Mouse (Mus musculus): ENCODE measurements around the gene Snx25. TPM values are rescaled to one million over a fixed set of nuclear protein-coding genes. Genes with fewer than 3 reads are reported as not detected.

Snx25 gene
- polyA plus RNA-seq, 2 experiments: 4.2 to 4.3 TPM

DNA sequence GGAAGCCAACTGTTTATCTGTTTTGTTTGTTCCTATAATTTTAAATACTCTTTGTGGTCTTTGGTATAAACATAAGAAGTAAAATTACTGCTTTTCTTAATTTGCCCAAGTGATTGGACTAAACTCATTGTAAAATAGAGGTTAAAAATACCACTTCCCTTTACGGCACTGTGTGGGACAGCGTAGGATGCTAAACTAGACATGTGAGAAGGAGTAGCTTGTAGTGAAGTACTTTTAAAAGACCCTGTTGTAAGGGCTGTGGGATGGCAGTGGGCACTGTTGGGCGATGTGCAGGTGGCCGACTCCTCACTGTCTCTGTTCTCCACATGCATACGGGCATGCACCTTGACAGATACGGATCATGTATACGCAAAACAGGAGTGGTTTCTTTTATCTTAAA lies 28.2 kb upstream of the Snx25 start:
- H3K27ac ChIP-seq: no peak overlapping the region
- H3K4me3 ChIP-seq (ENCODE audit: insufficient read depth in 1 of 2, low read depth in 2 of 2, low read length in 2 of 2): no peak overlapping the region
- no peaks in the 10 kb centered on the region for H3K4me1 ChIP-seq (replicated peaks; ENCODE audit: control insufficient read depth in 2 of 2, insufficient read depth in 2 of 2, low read length in 1 of 2)
- ATAC-seq (ENCODE audit: insufficient read depth) (no peak), DNase-seq (ENCODE audit: low read depth in 3 of 3, low spot score in 3 of 3) (no peak)
- no peak overlapping the region for H3K9ac ChIP-seq (replicated peaks)
- WGBS (ENCODE audit: insufficient replicate concordance): 79% methylated on average over 7 of the region's 7 CpGs
- H3K36me3 ChIP-seq (replicated peaks; ENCODE audit: control insufficient read depth, insufficient read depth, low read depth): no peaks in the 10 kb centered on the region; the same call in 1 of the 2 replicates
- H3K9me3 ChIP-seq (ENCODE audit: control insufficient read depth, low read length): no peaks in the 10 kb centered on the region
- TF ChIP-seq EP300 (IDR thresholded peaks at IDR 0.05; ENCODE audit: low read depth): no peak
- no peak for TF ChIP-seq CTCF (IDR thresholded peaks at IDR 0.05; ENCODE audit: low read depth)
- H3K4me2 ChIP-seq (ENCODE audit: low read depth): no peak overlapping the region
- H3K27me3 ChIP-seq (ENCODE audit: control insufficient read depth, insufficient read depth, low read length): no peaks in the 10 kb centered on the region

DNA sequence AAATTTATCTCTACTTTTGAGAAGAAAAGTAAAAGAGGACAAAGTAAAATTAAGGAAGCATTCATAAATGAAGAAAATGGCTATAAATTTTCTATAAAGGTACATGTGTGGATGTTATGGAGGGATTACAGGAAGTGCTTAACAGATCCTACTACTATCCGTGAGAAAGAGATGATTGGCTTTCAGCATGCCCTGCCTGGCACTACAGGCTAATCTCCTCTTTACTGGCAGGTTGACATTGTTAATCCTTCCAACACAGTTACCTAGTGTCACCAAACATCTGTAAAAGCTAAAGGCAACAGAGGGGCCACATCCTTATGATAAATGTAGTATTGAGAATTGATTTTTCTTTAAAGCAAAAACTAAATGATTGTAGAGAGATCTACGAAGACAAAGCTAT lies 21.7 kb upstream of the Snx25 start:
- TF ChIP-seq EP300 (IDR thresholded peaks at IDR 0.05; ENCODE audit: low read depth) (no peak), CTCF (IDR thresholded peaks at IDR 0.05; ENCODE audit: low read depth) (no peak)
- Histone ChIP-seq H3K4me3 (ENCODE audit: insufficient read depth in 1 of 2, low read depth in 2 of 2, low read length in 2 of 2) (no peak overlapping the region), H3K9me3 (ENCODE audit: control insufficient read depth, low read length) (no peaks in the 10 kb centered on the region), H3K9ac (replicated peaks) (no peak overlapping the region), H3K36me3 (replicated peaks; ENCODE audit: control insufficient read depth, insufficient read depth, low read depth) (peaks cover 5% of the 10 kb centered on the region), H3K4me2 (ENCODE audit: low read depth) (no peak overlapping the region), H3K4me1 (replicated peaks; ENCODE audit: control insufficient read depth in 2 of 2, insufficient read depth in 2 of 2, low read length in 1 of 2) (peaks cover 0 to 5% of the 10 kb centered on the region in 2 experiments; a peak in 2 of 4 replicates), H3K27ac (no peak overlapping the region), H3K27me3 (ENCODE audit: control insufficient read depth, insufficient read depth, low read length) (no peaks in the 10 kb centered on the region)
- WGBS (ENCODE audit: insufficient replicate concordance): 15% methylated on average over 2 of the region's 2 CpGs
- ATAC-seq (ENCODE audit: insufficient read depth): no peak; the same call in 1 of the 2 replicates
- no peak for DNase-seq (ENCODE audit: low read depth in 3 of 3, low spot score in 3 of 3)

DNA sequence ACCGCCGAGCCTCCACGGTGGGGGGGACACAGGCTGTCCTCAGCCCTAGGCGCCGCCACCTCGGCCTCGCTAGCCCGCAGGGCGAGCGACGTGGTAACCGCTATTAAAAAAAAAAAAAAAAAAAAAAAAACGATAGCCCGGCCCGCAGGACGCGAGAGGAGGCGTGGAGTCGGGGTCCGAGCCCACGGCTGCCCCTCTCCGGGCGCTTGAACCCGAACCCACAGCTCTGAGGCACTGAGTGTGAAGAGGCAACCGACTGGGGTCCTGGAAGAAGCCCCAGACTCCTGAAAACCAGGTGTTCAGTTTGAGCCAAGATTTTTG lies 11.9 kb upstream of the Snx25 start:
- no peak; the same call in 1 of the 2 replicates for ATAC-seq (ENCODE audit: insufficient read depth)
- TF ChIP-seq CTCF (IDR thresholded peaks at IDR 0.05; ENCODE audit: low read depth): no peak
- no peak for TF ChIP-seq EP300 (IDR thresholded peaks at IDR 0.05; ENCODE audit: low read depth)

DNA sequence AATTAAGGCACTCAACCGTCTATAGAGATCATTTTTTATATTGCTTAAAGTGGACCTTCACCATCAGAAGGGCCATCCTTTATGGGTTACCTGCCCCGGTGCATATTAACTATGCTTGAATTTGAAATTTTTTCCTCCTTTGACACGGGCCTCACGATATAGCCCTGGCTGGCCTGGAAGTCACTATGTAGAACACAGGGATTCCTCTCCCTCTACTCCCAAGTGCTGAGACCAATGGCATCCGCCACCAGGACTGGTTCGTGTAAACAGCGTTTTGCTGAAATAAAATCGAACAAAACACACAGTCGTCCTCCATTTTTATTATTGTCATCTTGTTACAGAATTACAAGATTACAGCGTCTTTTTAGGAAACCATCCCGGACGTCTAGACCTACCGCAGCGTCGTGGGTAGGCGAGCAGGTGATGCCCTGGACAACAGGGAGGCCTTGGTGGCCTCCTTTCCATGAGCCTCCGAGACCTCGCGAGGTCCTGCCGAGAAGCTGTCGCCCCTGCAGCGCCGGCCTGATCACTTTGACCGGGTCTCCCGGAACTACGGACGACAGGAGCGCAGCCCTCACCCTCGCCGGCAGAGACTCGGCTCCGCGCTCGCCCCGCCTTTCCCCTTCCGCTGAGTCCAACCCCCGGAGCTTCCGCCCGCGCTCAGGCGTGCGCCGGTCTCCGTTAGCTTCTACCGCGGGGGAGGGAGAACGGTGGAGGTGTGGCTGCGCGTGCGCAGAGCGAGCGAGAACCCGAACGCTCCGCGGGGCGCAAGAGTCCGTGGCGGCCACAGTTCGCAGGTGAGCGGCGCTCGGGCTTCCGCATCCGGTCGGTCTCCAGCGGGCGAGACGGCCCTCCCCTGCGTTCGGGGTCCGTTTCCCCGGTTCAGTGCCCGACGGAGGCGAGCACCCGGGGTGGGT lies 11.3 kb upstream of the Snx25 start:
- TF ChIP-seq EP300 (IDR thresholded peaks at IDR 0.05; ENCODE audit: low read depth): no peak
- TF ChIP-seq CTCF (IDR thresholded peaks at IDR 0.05; ENCODE audit: low read depth): no peak
- peak; percentile 99 for ATAC-seq (ENCODE audit: insufficient read depth)
- WGBS (ENCODE audit: insufficient replicate concordance): 1% methylated on average over 73 of the region's 77 CpGs
- DNase-seq (ENCODE audit: low read depth in 3 of 3, low spot score in 3 of 3): peak; percentile 89 to 90 (median 89)
- Histone ChIP-seq H3K4me1 (replicated peaks; ENCODE audit: control insufficient read depth in 2 of 2, insufficient read depth in 2 of 2, low read length in 1 of 2) (peaks cover 0 to 8% of the 10 kb centered on the region in 2 experiments; a peak in 2 of 4 replicates), H3K27ac (peak overlapping the region; percentile 55), H3K4me3 (ENCODE audit: insufficient read depth in 1 of 2, low read depth in 2 of 2, low read length in 2 of 2) (peak overlapping the region; percentile 86 to 87), H3K9me3 (ENCODE audit: control insufficient read depth, low read length) (no peaks in the 10 kb centered on the region), H3K4me2 (ENCODE audit: low read depth) (peak overlapping the region; percentile 92), H3K36me3 (replicated peaks; ENCODE audit: control insufficient read depth, insufficient read depth, low read depth) (no peaks in the 10 kb centered on the region), H3K27me3 (ENCODE audit: control insufficient read depth, insufficient read depth, low read length) (no peaks in the 10 kb centered on the region), H3K9ac (replicated peaks) (peak overlapping the region; percentile 85)

More for the DNA sequence above, 11.9 kb upstream of the Snx25 start:
- Histone ChIP-seq H3K27me3 (ENCODE audit: control insufficient read depth, insufficient read depth, low read length) (no peaks in the 10 kb centered on the region), H3K4me2 (ENCODE audit: low read depth) (peak overlapping the region; percentile 92), H3K36me3 (replicated peaks; ENCODE audit: control insufficient read depth, insufficient read depth, low read depth) (no peaks in the 10 kb centered on the region), H3K27ac (peak overlapping the region; percentile 55), H3K4me1 (replicated peaks; ENCODE audit: control insufficient read depth in 2 of 2, insufficient read depth in 2 of 2, low read length in 1 of 2) (peaks cover 0 to 8% of the 10 kb centered on the region in 2 experiments; a peak in 2 of 4 replicates), H3K9me3 (ENCODE audit: control insufficient read depth, low read length) (no peaks in the 10 kb centered on the region), H3K9ac (replicated peaks) (peak overlapping the region; percentile 85), H3K4me3 (ENCODE audit: insufficient read depth in 1 of 2, low read depth in 2 of 2, low read length in 2 of 2) (peak overlapping the region; percentile 86 to 87)
- WGBS (ENCODE audit: insufficient replicate concordance): under 1% methylated on average over 19 of the region's 25 CpGs
- DNase-seq (ENCODE audit: low read depth in 3 of 3, low spot score in 3 of 3): no peak

DNA sequence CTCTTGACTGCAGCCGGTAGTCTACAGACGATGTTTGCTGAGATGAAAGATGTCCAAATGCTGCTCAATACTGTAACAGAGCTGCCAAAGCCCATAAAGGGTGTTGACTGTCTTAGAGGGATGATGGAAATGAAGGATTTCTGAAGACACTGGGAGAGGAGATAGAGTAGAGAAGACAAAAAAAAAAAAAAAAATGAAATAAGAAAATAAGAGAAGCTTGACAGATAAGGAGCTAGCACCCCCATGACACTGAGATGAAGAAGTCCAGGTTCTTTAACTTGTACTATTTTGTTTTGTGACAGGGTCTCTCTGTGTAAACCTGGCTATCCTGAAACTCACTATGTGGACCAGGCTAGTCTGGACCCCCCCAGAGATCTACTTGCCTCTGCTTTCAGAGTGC lies 1.1 kb upstream of the Snx25 start:
- TF ChIP-seq CTCF (IDR thresholded peaks at IDR 0.05; ENCODE audit: low read depth) (no peak), EP300 (IDR thresholded peaks at IDR 0.05; ENCODE audit: low read depth) (no peak)
- H3K4me3 ChIP-seq (ENCODE audit: insufficient read depth in 1 of 2, low read depth in 2 of 2, low read length in 2 of 2): peak overlapping the region; percentile 69 to 86; a peak in 3 of 4 replicates
- WGBS (ENCODE audit: insufficient replicate concordance): 26% methylated on average over 2 of the region's 2 CpGs
- no peak overlapping the region for H3K27ac ChIP-seq
- no peak for DNase-seq (ENCODE audit: low read depth in 3 of 3, low spot score in 3 of 3)
- H3K9me3 ChIP-seq (ENCODE audit: control insufficient read depth, low read length): no peaks in the 10 kb centered on the region
- peaks cover 3 to 9% of the 10 kb centered on the region in 2 experiments; a peak in 3 of 4 replicates for H3K4me1 ChIP-seq (replicated peaks; ENCODE audit: control insufficient read depth in 2 of 2, insufficient read depth in 2 of 2, low read length in 1 of 2)
- H3K27me3 ChIP-seq (ENCODE audit: control insufficient read depth, insufficient read depth, low read length): peaks cover 9% of the 10 kb centered on the region
- no peak overlapping the region; the same call in 1 of the 2 replicates for H3K9ac ChIP-seq (replicated peaks)
- peak overlapping the region; percentile 99 for H3K4me2 ChIP-seq (ENCODE audit: low read depth)
- no peaks in the 10 kb centered on the region for H3K36me3 ChIP-seq (replicated peaks; ENCODE audit: control insufficient read depth, insufficient read depth, low read depth)
- ATAC-seq (ENCODE audit: insufficient read depth): no peak

Measured in liver, embryonic 14.5 days (tissue).